Mouse (Mus musculus) testis, adult 2 months (tissue): Measurements from ENCODE around the gene Pkp1. TPM values are rescaled to one million over a fixed set of nuclear protein-coding genes. Genes with fewer than 3 reads are reported as not detected.

Experiments
- H3K27ac ChIP-seq: fragments of 200-500 bp; 2 replicates; pipeline ENCODE4 v1.5.1; 2012; ENCODE audit warnings: low read depth, low read length; ENCODE audit not compliant: control insufficient read depth, insufficient read depth
- H3K27me3 ChIP-seq: fragments of 200-500 bp; 2 replicates; pipeline ENCODE4 v1.6.1; 2012; ENCODE audit warnings: mild to moderate bottlenecking, low read length, moderate library complexity; ENCODE audit not compliant: control insufficient read depth, insufficient read depth
- H3K36me3 ChIP-seq: fragments of 200-500 bp; 2 replicates; pipeline ENCODE4 v1.6.1; 2012; ENCODE audit warnings: mild to moderate bottlenecking, low read length; ENCODE audit not compliant: control insufficient read depth, insufficient read depth
- H3K4me1 ChIP-seq: fragments of 200-500 bp; 2 replicates; pipeline ENCODE4 v1.6.1; 2012; ENCODE audit warnings: low read length; ENCODE audit not compliant: control insufficient read depth, insufficient read depth
- H3K4me3 ChIP-seq: fragments of 200-500 bp; 2 replicates; pipeline ENCODE4 v1.5.1; 2012; ENCODE audit warnings: low read depth, mild to moderate bottlenecking, low read length, moderate library complexity, mixed read lengths; ENCODE audit not compliant: control insufficient read depth
- CTCF ChIP-seq: fragments of 200-500 bp; IDR thresholded peaks from 2 replicates; pipeline ENCODE4 v1.5.1; 2012; ENCODE audit warnings: low read depth, mild to moderate bottlenecking, inconsistent platforms, low read length, moderate library complexity; ENCODE audit not compliant: control insufficient read depth, insufficient read depth, insufficient replicate concordance
- POLR2A ChIP-seq: fragments of 200-500 bp; IDR thresholded peaks from 2 replicates; pipeline ENCODE4 v1.6.1; 2012; ENCODE audit warnings: low read depth, mild to moderate bottlenecking, inconsistent platforms, low read length, moderate library complexity; ENCODE audit not compliant: control insufficient read depth
- polyA plus RNA-seq: library from polyadenylated mRNA; depleted of rRNA; stranded (reverse); fragments of >200 nt; gene quantifications from 2 replicates; pipeline ENCODE4 v1.2.3, GENCODE M21; 2012

Gene Pkp1
- polyA plus RNA-seq, 1 experiment, result 6.5 TPM

- Histone ChIP-seq H3K27me3 (no peaks in the 10 kb centered on the region), H3K36me3 (no peaks in the 10 kb centered on the region), H3K4me1 (no peaks in the 10 kb centered on the region; the same call in 1 of the 2 replicates), H3K4me3 (no peak overlapping the region), H3K27ac (no peak overlapping the region)
- no peak for TF ChIP-seq POLR2A
- TF ChIP-seq CTCF, result no peak
These were observed 62.9 kb downstream of the Pkp1 start for GRCm38 (mm10) chr1:135856070-135856469.

GRCm38 (mm10) chr1:135855344-135855687 lies 63.7 kb downstream of the Pkp1 start:
- no peak overlapping the region for H3K27ac ChIP-seq
- H3K27me3 ChIP-seq, result no peaks in the 10 kb centered on the region
- no peaks in the 10 kb centered on the region for H3K36me3 ChIP-seq
- no peak overlapping the region for H3K4me3 ChIP-seq
- TF ChIP-seq POLR2A, result no peak
- TF ChIP-seq CTCF, result no peak
- no peaks in the 10 kb centered on the region; the same call in 1 of the 2 replicates for H3K4me1 ChIP-seq

GRCm38 (mm10) chr1:135854591-135855343 lies 64.2 kb downstream of the Pkp1 start:
- H3K36me3 ChIP-seq, result no peaks in the 10 kb centered on the region
- H3K4me3 ChIP-seq, result no peak overlapping the region
- no peaks in the 10 kb centered on the region; the same call in 1 of the 2 replicates for H3K4me1 ChIP-seq
- no peak overlapping the region for H3K27ac ChIP-seq
- H3K27me3 ChIP-seq, result no peaks in the 10 kb centered on the region
- TF ChIP-seq CTCF, result no peak
- TF ChIP-seq POLR2A, result no peak

DNA sequence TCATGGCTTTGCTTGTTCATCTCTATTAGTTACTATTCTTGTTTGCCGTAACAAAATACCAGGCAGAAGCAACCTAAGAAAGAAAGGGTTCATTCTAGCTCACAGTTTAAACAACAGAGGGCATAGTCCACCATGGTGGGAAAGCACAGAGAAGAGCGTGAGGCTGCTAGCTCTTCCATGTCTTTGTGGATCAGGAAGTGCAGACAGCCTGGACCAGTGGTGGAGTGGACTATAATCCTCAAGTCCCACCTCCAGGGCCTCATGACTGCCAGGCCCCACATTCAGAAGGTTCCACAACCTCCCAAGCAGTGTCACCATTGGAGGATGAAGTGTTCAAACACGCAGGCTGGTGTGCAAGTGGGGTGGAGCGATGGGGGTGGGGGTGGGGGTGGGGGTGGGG lies 65.8 kb downstream of the Pkp1 start:
- TF ChIP-seq CTCF (no peak), POLR2A (no peak)
- Histone ChIP-seq H3K27ac (no peak overlapping the region), H3K27me3 (no peaks in the 10 kb centered on the region)

DNA sequence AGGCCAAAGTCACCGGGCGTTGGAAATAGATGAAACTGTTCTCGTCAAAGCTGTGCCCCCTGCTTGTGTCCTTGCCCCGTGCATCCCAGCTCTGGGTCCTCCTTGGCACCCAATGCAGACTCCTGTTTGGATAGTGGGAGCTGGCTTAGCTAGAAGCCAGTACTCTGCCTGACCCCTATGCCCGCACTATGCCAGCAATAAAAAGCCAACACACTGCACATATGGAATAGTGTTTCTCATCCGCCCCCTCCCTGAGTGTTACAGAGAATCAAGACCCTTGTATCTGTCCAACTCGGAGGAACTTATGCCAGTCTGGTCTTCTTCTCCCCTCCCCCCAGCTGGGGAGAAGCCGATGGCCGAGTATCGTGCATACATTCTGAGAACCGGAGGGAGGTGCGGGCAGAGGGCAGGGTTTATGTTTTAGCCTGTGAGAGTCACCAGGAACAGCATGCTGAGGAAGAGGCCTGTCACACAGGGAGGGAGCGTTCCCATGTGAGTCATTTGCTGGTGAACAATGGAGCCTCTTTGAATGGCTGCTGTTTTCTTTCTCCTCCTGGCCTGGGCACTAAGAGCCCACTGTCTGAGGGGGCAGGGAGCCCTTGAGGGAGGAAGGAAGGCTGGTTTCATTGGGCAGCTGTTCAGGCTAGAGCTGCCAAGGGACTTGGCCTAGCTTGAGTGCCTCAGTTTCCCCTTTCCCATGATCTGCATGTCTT lies 66.8 kb downstream of the Pkp1 start:
- Histone ChIP-seq H3K36me3 (no peaks in the 10 kb centered on the region), H3K27ac (no peak overlapping the region), H3K27me3 (no peaks in the 10 kb centered on the region), H3K4me3 (no peak overlapping the region), H3K4me1 (no peaks in the 10 kb centered on the region; the same call in 1 of the 2 replicates)
- TF ChIP-seq CTCF (no peak), POLR2A (no peak)

More for the DNA sequence above, 65.8 kb downstream of the Pkp1 start:
- Histone ChIP-seq H3K4me3 (no peak overlapping the region), H3K4me1 (no peaks in the 10 kb centered on the region; the same call in 1 of the 2 replicates), H3K36me3 (no peaks in the 10 kb centered on the region)

DNA sequence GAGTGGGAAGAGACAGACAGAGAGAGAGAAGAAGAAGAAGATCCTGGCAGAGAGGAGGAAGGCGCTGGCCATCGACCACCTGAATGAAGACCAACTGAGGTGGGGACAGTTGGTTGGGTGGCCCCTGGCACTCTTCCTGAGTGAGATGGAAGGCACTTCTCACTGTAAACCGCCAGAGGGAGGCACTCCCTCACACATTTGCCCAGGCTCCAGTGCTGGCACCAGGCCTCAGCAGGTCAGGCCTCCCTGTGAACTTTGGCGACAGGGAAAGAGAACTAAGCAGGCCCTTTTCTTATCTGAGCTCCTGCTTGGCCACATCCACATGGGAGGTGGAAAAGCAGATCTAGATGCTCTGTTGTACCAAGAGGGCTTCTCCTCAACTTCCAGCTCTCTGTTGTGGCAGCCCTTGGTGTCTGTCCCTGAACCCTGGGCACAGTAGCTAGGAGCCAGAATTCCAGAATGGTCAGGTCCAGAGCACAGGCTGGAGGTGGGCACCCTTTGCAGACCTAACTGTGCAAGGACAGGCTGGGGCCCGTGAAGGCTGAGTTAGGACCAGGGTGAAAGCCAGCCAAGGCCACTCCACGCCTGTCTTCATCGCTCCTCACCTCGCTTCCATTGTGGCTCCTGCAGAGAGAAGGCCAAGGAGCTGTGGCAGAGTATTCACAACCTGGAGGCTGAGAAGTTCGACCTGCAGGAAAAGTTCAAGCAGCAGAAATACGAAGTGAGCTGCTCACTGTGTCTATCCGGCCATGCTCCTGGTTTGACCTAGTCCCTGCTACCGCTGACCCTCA lies 68.1 kb downstream of the Pkp1 start:
- TF ChIP-seq CTCF (peak; percentile 50; the same call in 1 of the 2 replicates), POLR2A (no peak)
- Histone ChIP-seq H3K27ac (no peak overlapping the region), H3K36me3 (no peaks in the 10 kb centered on the region), H3K4me3 (no peak overlapping the region), H3K4me1 (no peaks in the 10 kb centered on the region; the same call in 1 of the 2 replicates), H3K27me3 (no peaks in the 10 kb centered on the region)

GRCm38 (mm10) chr1:135847611-135848351 lies 71.2 kb downstream of the Pkp1 start:
- Histone ChIP-seq H3K36me3 (no peaks in the 10 kb centered on the region), H3K27ac (no peak overlapping the region)
- TF ChIP-seq POLR2A (no peak), CTCF (no peak)

More at GRCm38 (mm10) chr1:135847611-135848351, 71.2 kb downstream of the Pkp1 start:
- no peaks in the 10 kb centered on the region; the same call in 1 of the 2 replicates for H3K4me1 ChIP-seq
- no peak overlapping the region for H3K4me3 ChIP-seq
- H3K27me3 ChIP-seq, result no peaks in the 10 kb centered on the region
